Mouse (Mus musculus) E14TG2a.4 (cell line): ENCODE results near the gene Sytl4.

Experiments
- CTCF ChIP-seq: conservative IDR thresholded peaks from 2 replicates; pipeline ENCODE4 v1.5.1; 2014; ENCODE audit warnings: low read length
- NANOG ChIP-seq: IDR thresholded peaks from 2 replicates; pipeline ENCODE4 v1.6.1; 2014; ENCODE audit warnings: borderline replicate concordance, low read length, mixed read lengths
- POU5F1 ChIP-seq: IDR thresholded peaks from 2 replicates; pipeline ENCODE4 v1.6.1; 2014; ENCODE audit warnings: low read length, borderline replicate concordance

DNA sequence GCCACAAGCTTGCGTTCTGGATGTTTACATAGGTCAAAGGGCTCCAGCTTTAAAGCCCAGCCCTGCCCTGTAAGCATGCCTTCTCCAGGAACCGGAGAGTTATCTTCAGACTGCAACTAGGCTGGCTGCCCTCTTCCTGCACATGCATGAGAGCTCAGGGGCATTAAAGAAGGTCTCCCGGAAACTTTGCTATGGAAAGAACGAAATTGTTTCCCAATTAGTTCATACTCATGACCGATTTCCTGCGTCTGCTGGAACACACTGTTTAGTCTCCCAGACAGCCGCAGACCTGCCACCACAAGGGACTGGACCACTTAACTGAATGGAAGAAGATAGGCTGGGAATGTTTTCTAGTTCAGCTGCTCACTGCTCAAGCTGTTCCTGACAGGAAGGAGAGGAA is 67.4 kb downstream of the Sytl4 start:
- no peak for TF ChIP-seq CTCF
- TF ChIP-seq POU5F1, result no peak
- no peak for TF ChIP-seq NANOG
